Mouse (Mus musculus) heart, adult 2 months (tissue): ENCODE data around the gene Nhlrc1.

Experiments
- CTCF ChIP-seq: fragments of 200-600 bp; IDR thresholded peaks from 2 replicates; pipeline ENCODE4 v1.8.1; 2022; ENCODE audit warnings: antibody characterized with exemption, mild to moderate bottlenecking, moderate library complexity
- EP300 ChIP-seq: fragments of 200-500 bp; IDR thresholded peaks from 2 replicates; pipeline ENCODE4 v1.6.1; 2011; ENCODE audit warnings: low read depth, low read length, control low read depth; ENCODE audit not compliant: insufficient read depth
- POLR2A ChIP-seq: fragments of 200-500 bp; IDR thresholded peaks from 2 replicates; pipeline ENCODE4 v1.6.1; 2011; ENCODE audit warnings: mild to moderate bottlenecking, low read depth, low read length, control low read depth; ENCODE audit not compliant: insufficient read depth

DNA sequence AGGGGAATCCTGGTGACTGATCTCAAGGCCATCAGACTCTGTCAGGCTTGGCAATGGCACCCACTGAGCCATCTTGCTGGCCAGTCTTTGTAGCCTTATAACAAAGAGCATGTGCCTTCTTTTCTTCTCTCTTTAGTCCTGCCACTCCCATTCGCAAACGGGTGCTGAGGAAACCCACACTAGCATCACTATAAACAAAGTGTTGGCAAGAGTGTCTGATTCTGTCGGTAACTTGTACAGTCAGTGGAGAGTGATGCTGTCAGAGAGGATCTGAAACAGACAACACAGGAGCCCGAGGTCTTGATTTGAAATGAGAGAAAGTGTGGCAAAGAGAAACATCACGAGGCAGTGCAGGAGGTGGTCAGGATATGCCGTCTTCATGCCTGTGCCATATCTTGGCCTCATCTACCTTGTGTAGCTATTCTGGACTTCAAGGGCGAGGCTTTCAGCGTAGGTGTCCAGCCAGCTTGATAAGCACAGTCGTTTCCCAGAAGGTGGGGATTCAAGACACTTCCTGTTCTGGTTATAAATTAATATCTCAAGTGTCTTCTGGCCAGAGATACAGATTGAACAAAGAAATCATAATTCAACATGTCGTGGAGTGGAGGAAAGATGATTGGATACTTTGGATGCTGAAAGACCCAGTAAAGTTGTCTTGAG lies 44.2 kb downstream of the Nhlrc1 start:
- TF ChIP-seq POLR2A (0 out of 2 replicates have a peak, but pooled peaks have one; percentile 16), CTCF (no peak), EP300 (0 out of 2 replicates have a peak, but pooled peaks have one; percentile 42)
